In genomic region chr13:28797617-28798475, GRCm38 (mm10) we compare ENCODE assay signal across 30 mouse cellular contexts.
DNase-seq lines count a peak whose midpoint lies in the region; ATAC-seq and TF ChIP-seq lines count a peak whose summit lies in the region.
"Had no signal": no experiment of that assay in that cellular context is flagged by ENCODE, and none has a peak within 500 bp of the region (broad histone marks: within the 10 kb centered on the region; RNA-seq: fewer than 3 reads in every experiment).

No protein-coding gene starts in this region.

- TF ChIP-seq CTCF in lung, embryonic 14.5 days (IDR thresholded peaks at IDR 0.05; ENCODE audit: low read depth), result no peak
- TF ChIP-seq CTCF in midbrain, postnatal 0 days (IDR thresholded peaks at IDR 0.05), result no peak

- no peaks in the 10 kb centered on the region for H3K27me3 ChIP-seq in lung, embryonic 14.5 days (ENCODE audit: insufficient read depth, low read length)
- H3K27me3 ChIP-seq in midbrain, postnatal 0 days (ENCODE audit: insufficient read depth, low read length), result no peaks in the 10 kb centered on the region
- no peaks in the 10 kb centered on the region for H3K27me3 ChIP-seq in midbrain, embryonic 11.5 days (ENCODE audit: control insufficient read depth, insufficient read depth, low read length)
- H3K27me3 ChIP-seq: embryonic facial prominence, embryonic 12.5 days; forebrain, embryonic 12.5 days; heart, embryonic 15.5 days; intestine, embryonic 15.5 days; liver, embryonic 12.5 days; Patski; stomach, embryonic 15.5 days had no signal

- H3K4me1 ChIP-seq in lung, embryonic 14.5 days (ENCODE audit: insufficient read depth), result peaks cover 21% of the 10 kb centered on the region
- no peaks in the 10 kb centered on the region for H3K4me1 ChIP-seq in midbrain, postnatal 0 days (ENCODE audit: insufficient read depth, low read length)
- H3K4me1 ChIP-seq in midbrain, embryonic 11.5 days (ENCODE audit: control insufficient read depth, insufficient read depth, low read length), result peaks cover 54% of the 10 kb centered on the region
- H3K4me1 ChIP-seq: liver, embryonic 12.5 days had no signal

- H3K36me3 ChIP-seq in lung, embryonic 14.5 days (ENCODE audit: insufficient read depth), result no peaks in the 10 kb centered on the region
- no peaks in the 10 kb centered on the region for H3K36me3 ChIP-seq in midbrain, postnatal 0 days (ENCODE audit: insufficient read depth, low read length)
- H3K36me3 ChIP-seq in midbrain, embryonic 11.5 days (ENCODE audit: control insufficient read depth, insufficient read depth, low read length), result no peaks in the 10 kb centered on the region
- H3K36me3 ChIP-seq: embryonic facial prominence, embryonic 12.5 days; forebrain, embryonic 12.5 days; G1E; heart, embryonic 10.5 days; heart, embryonic 15.5 days; intestine, embryonic 15.5 days; liver, embryonic 12.5 days; stomach, embryonic 15.5 days had no signal

- no peak overlapping the region for H3K4me2 ChIP-seq in lung, embryonic 14.5 days
- no peak overlapping the region for H3K4me2 ChIP-seq in midbrain, postnatal 0 days (ENCODE audit: low read depth, low read length, poor library complexity, severe bottlenecking)
- no peak overlapping the region for H3K4me2 ChIP-seq in midbrain, embryonic 11.5 days
- H3K4me2 ChIP-seq: embryonic facial prominence, embryonic 12.5 days; forebrain, embryonic 12.5 days; heart, embryonic 15.5 days; intestine, embryonic 15.5 days; liver, embryonic 12.5 days; stomach, embryonic 15.5 days had no signal

- no peak overlapping the region for H3K9ac ChIP-seq in lung, embryonic 14.5 days
- no peak overlapping the region for H3K9ac ChIP-seq in midbrain, postnatal 0 days (replicated peaks; ENCODE audit: low read length, poor library complexity, severe bottlenecking)
- H3K9ac ChIP-seq in midbrain, embryonic 11.5 days (ENCODE audit: low read length), result no peak overlapping the region
- H3K9ac ChIP-seq: embryonic facial prominence, embryonic 12.5 days; forebrain, embryonic 12.5 days; heart, embryonic 15.5 days; intestine, embryonic 15.5 days; liver, embryonic 12.5 days; liver, postnatal 0 days; stomach, embryonic 15.5 days had no signal

- peak; percentile 69 for ATAC-seq in lung, embryonic 14.5 days (ENCODE audit: insufficient read depth)
- ATAC-seq in midbrain, postnatal 0 days (ENCODE audit: low FRiP score), result no peak
- ATAC-seq in midbrain, embryonic 11.5 days (ENCODE audit: low FRiP score), result no peak
- no peak for ATAC-seq in inflammation-experienced regulatory T-cells, adult 6 months
- ATAC-seq: hindbrain, embryonic 16.5 days; intestine, embryonic 15.5 days; liver, embryonic 12.5 days; liver, postnatal 0 days; midbrain, embryonic 16.5 days; Patski had no signal

- no peak overlapping the region for H3K27ac ChIP-seq in lung, embryonic 14.5 days (ENCODE audit: low read depth)
- 0 out of 2 replicates have a peak overlapping the region, but pooled peaks have one; percentile 3 for H3K27ac ChIP-seq in midbrain, postnatal 0 days (ENCODE audit: low read depth, low read length)
- no peak overlapping the region for H3K27ac ChIP-seq in midbrain, embryonic 11.5 days (ENCODE audit: low read depth, low read length)
- H3K27ac ChIP-seq: embryonic facial prominence, embryonic 12.5 days; forebrain, embryonic 12.5 days; heart, embryonic 10.5 days; heart, embryonic 15.5 days; intestine, embryonic 15.5 days; kidney, postnatal 0 days; liver, embryonic 12.5 days; stomach, embryonic 15.5 days had no signal

- no peaks in the 10 kb centered on the region for H3K9me3 ChIP-seq in lung, embryonic 14.5 days (ENCODE audit: low read depth, low read length)
- H3K9me3 ChIP-seq in midbrain, postnatal 0 days (ENCODE audit: low read length), result no peaks in the 10 kb centered on the region
- H3K9me3 ChIP-seq in midbrain, embryonic 11.5 days (ENCODE audit: control insufficient read depth, low read length), result no peaks in the 10 kb centered on the region
- H3K9me3 ChIP-seq: embryonic facial prominence, embryonic 12.5 days; forebrain, embryonic 12.5 days; G1E; heart, embryonic 10.5 days; heart, embryonic 15.5 days; intestine, embryonic 15.5 days; liver, embryonic 12.5 days; stomach, embryonic 15.5 days had no signal

- no peak overlapping the region for H3K4me3 ChIP-seq in lung, embryonic 14.5 days (ENCODE audit: low read depth, low read length)
- H3K4me3 ChIP-seq in midbrain, postnatal 0 days (ENCODE audit: low read depth, low read length), result no peak overlapping the region
- H3K4me3 ChIP-seq in midbrain, embryonic 11.5 days (ENCODE audit: low read depth, low read length), result no peak overlapping the region
- H3K4me3 ChIP-seq: embryonic facial prominence, embryonic 12.5 days; forebrain, embryonic 12.5 days; heart, embryonic 10.5 days; heart, embryonic 15.5 days; intestine, embryonic 15.5 days; liver, embryonic 12.5 days; stomach, embryonic 15.5 days had no signal

- DNase-seq in lung, embryonic 14.5 days, result peak; percentile 76
- DNase-seq in lung, postnatal 14 days, result no peak
- DNase-seq in midbrain, postnatal 0 days (ENCODE audit: low spot score), result no peak
- no peak for DNase-seq in midbrain, embryonic 11.5 days (ENCODE audit: low spot score, missing footprints)
- peak; percentile 29 for DNase-seq in lung, postnatal 25 days (ENCODE audit: low spot score)
- DNase-seq in urinary bladder, postnatal 14 days (ENCODE audit: low spot score), result no peak
- DNase-seq: adrenal gland, postnatal 14 days; cerebellum, adult 11 months; cerebellum, adult 9-10 months; cerebellum, postnatal 36 days; embryo, embryonic 11 days; gastrocnemius, postnatal 10 days; kidney, adult 8-10 months; kidney, postnatal 4 days; left cerebral cortex, postnatal 4 days; liver, postnatal 0 days; right cerebral cortex, postnatal 14 days had no signal

- WGBS in lung, embryonic 14.5 days, result 26% methylated on average over 8 of the region's 8 CpGs
- 62% methylated on average over 8 of the region's 8 CpGs for WGBS in midbrain, postnatal 0 days
- WGBS in midbrain, embryonic 11.5 days, result 73% methylated on average over 8 of the region's 8 CpGs

Comparison
In these comparisons a context has a peak if more than half of its experiments do, and no peak if none do; other contexts are left out.
1. DNase-seq: peak in lung, embryonic 14.5 days (single experiment) and lung, postnatal 25 days (single experiment); none in lung, postnatal 14 days (single experiment), midbrain, postnatal 0 days (single experiment), midbrain, embryonic 11.5 days (single experiment) and urinary bladder, postnatal 14 days (single experiment).